Mouse (Mus musculus) midbrain, embryonic 14.5 days (tissue): Measurements from ENCODE around the gene Lbhd2. TPM values are rescaled to one million over a fixed set of nuclear protein-coding genes. Genes with fewer than 3 reads are reported as not detected.

Experiments
- ATAC-seq: fragments of 200-750 bp; cut with Nextera tagmentation; 2 replicates; pipeline ENCODE4 v1.8.0; 2017; ENCODE audit warnings: moderate number of reproducible peaks, moderate library complexity; ENCODE audit not compliant: low FRiP score, low TSS enrichment
- DNase-seq: peaks from one replicate; pipeline ENCODE4 v3.0.0-alpha.2; 2015
- H3K27ac ChIP-seq: fragments of 300-500 bp; sonication (generic); replicated peaks from 2 replicates; pipeline ENCODE4 v1.5.1; 2014; ENCODE audit warnings: mild to moderate bottlenecking, low read depth, low read length, moderate library complexity
- H3K27me3 ChIP-seq: fragments of 300-500 bp; sonication (generic); 2 replicates; pipeline ENCODE4 v1.6.1; 2014; ENCODE audit warnings: low read length, control low read depth, mixed read lengths; ENCODE audit not compliant: control insufficient read depth, insufficient read depth
- H3K36me3 ChIP-seq: fragments of 300-500 bp; sonication (generic); 2 replicates; pipeline ENCODE4 v1.6.1; 2014; ENCODE audit warnings: low read length, control low read depth; ENCODE audit not compliant: control insufficient read depth, insufficient read depth
- H3K4me1 ChIP-seq: fragments of 300-500 bp; sonication (generic); 2 replicates; pipeline ENCODE4 v1.6.1; 2014; ENCODE audit warnings: mild to moderate bottlenecking, antibody characterized with exemption, low read length, control low read depth; ENCODE audit not compliant: control insufficient read depth, insufficient read depth
- H3K4me2 ChIP-seq: fragments of 300-500 bp; sonication (generic); 2 replicates; pipeline ENCODE4 v1.6.1; 2014; ENCODE audit warnings: mild to moderate bottlenecking, low read length, moderate library complexity
- H3K4me3 ChIP-seq: fragments of 300-500 bp; sonication (generic); replicated peaks from 2 replicates; pipeline ENCODE4 v1.5.1; 2014; ENCODE audit warnings: low read depth, low read length
- H3K9ac ChIP-seq: fragments of 300-500 bp; sonication (generic); replicated peaks from 2 replicates; pipeline ENCODE4 v1.6.1; 2014; ENCODE audit warnings: mild to moderate bottlenecking, low read length, moderate library complexity
- H3K9me3 ChIP-seq: fragments of 300-500 bp; sonication (generic); 2 replicates; pipeline ENCODE4 v1.6.1; 2016; ENCODE audit warnings: low read length, control low read depth, mixed read lengths; ENCODE audit not compliant: control insufficient read depth
- WGBS: fragments of 180-500 bp; shearing (Covaris S2); extraction: QIAGEN DNeasy Blood & Tissue Kit; methylation state at CpG from one replicate; pipeline ENCODE4 v1.1.7; 2014; 5-methylcytosine and 5-hydroxymethylcytosine counted together
- polyA plus RNA-seq: library from polyadenylated mRNA; unstranded; fragments of >200 nt; fragmentation: Nextera tagmentation; extraction: Ambion mirVana; gene quantifications from 2 replicates; pipeline ENCODE4 v1.2.1, GENCODE M21; 2014

The Lbhd2 gene
- polyA plus RNA-seq, 1 experiment from 2014 or later, result 2.0 TPM

GRCm38 (mm10) chr12:111432751-111433331 lies 26.2 kb downstream of the Lbhd2 start:
- Histone ChIP-seq H3K4me1 (peaks cover 22% of the 10 kb centered on the region), H3K9ac (no peak overlapping the region), H3K27ac (no peak overlapping the region), H3K9me3 (no peaks in the 10 kb centered on the region), H3K4me3 (no peak overlapping the region), H3K27me3 (peaks cover 41% of the 10 kb centered on the region), H3K36me3 (no peaks in the 10 kb centered on the region), H3K4me2 (no peak overlapping the region)
- DNase-seq, result no peak
- whole genome bisulfite sequencing, result 72% methylated on average over 4 of the region's 5 CpGs
- no peak for ATAC-seq

GRCm38 (mm10) chr12:111434164-111434744 lies 27.6 kb downstream of the Lbhd2 start:
- Histone ChIP-seq H3K4me3 (no peak overlapping the region), H3K27ac (peak overlapping the region; percentile 52; the same call in 1 of the 2 replicates), H3K36me3 (no peaks in the 10 kb centered on the region), H3K4me2 (0 out of 2 replicates have a peak overlapping the region, but pooled peaks have one; percentile 21), H3K9me3 (no peaks in the 10 kb centered on the region), H3K9ac (no peak overlapping the region), H3K4me1 (peaks cover 15% of the 10 kb centered on the region), H3K27me3 (peaks cover 27% of the 10 kb centered on the region)
- DNase-seq, result peak; percentile 80
- 26% methylated on average over 7 of the region's 7 CpGs for WGBS
- ATAC-seq, result peak; percentile 64; the same call in 1 of the 2 replicates

- WGBS, result 54% methylated on average over 8 of the region's 8 CpGs
- Histone ChIP-seq H3K4me1 (peaks cover 13% of the 10 kb centered on the region), H3K27ac (peak overlapping the region; percentile 52), H3K4me2 (0 out of 2 replicates have a peak overlapping the region, but pooled peaks have one; percentile 21), H3K36me3 (no peaks in the 10 kb centered on the region), H3K9ac (no peak overlapping the region), H3K9me3 (no peaks in the 10 kb centered on the region), H3K4me3 (no peak overlapping the region), H3K27me3 (peaks cover 23% of the 10 kb centered on the region)
- no peak for DNase-seq
- no peak for ATAC-seq
These were observed 28.2 kb downstream of the Lbhd2 start for GRCm38 (mm10) chr12:111434745-111435327.

GRCm38 (mm10) chr12:111436170-111436569 lies 29.6 kb downstream of the Lbhd2 start:
- Histone ChIP-seq H3K36me3 (no peaks in the 10 kb centered on the region), H3K27ac (no peak overlapping the region), H3K27me3 (peaks cover 10% of the 10 kb centered on the region), H3K4me2 (no peak overlapping the region), H3K9me3 (no peaks in the 10 kb centered on the region), H3K9ac (no peak overlapping the region), H3K4me3 (no peak overlapping the region), H3K4me1 (peaks cover 12% of the 10 kb centered on the region; the same call in 1 of the 2 replicates)
- ATAC-seq (no peak), DNase-seq (no peak)
- WGBS, result 95% methylated on average over 3 of the region's 3 CpGs

GRCm38 (mm10) chr12:111436640-111437039 lies 30.0 kb downstream of the Lbhd2 start:
- Histone ChIP-seq H3K4me2 (no peak overlapping the region), H3K9ac (no peak overlapping the region), H3K4me3 (no peak overlapping the region), H3K9me3 (no peaks in the 10 kb centered on the region), H3K27ac (no peak overlapping the region), H3K27me3 (peaks cover 10% of the 10 kb centered on the region; the same call in 1 of the 2 replicates), H3K36me3 (no peaks in the 10 kb centered on the region), H3K4me1 (peaks cover 12% of the 10 kb centered on the region; the same call in 1 of the 2 replicates)
- 77% methylated on average over 8 of the region's 8 CpGs for WGBS
- DNase-seq (no peak), ATAC-seq (no peak)

GRCm38 (mm10) chr12:111437222-111437900 lies 30.8 kb downstream of the Lbhd2 start:
- WGBS, result 71% methylated on average over 5 of the region's 5 CpGs
- Histone ChIP-seq H3K4me2 (no peak overlapping the region), H3K27ac (no peak overlapping the region), H3K9ac (no peak overlapping the region), H3K9me3 (no peaks in the 10 kb centered on the region), H3K4me3 (no peak overlapping the region), H3K4me1 (peaks cover 15% of the 10 kb centered on the region; the same call in 1 of the 2 replicates), H3K27me3 (peaks cover 15% of the 10 kb centered on the region), H3K36me3 (no peaks in the 10 kb centered on the region)
- DNase-seq, result no peak
- ATAC-seq, result no peak

GRCm38 (mm10) chr12:111438850-111439249 lies 32.2 kb downstream of the Lbhd2 start:
- ATAC-seq, result no peak
- Histone ChIP-seq H3K27me3 (peaks cover 27% of the 10 kb centered on the region), H3K27ac (no peak overlapping the region)

GRCm38 (mm10) chr12:111440701-111441373 lies 34.2 kb downstream of the Lbhd2 start:
- Histone ChIP-seq H3K4me3 (no peak overlapping the region), H3K4me2 (no peak overlapping the region), H3K4me1 (peaks cover 8% of the 10 kb centered on the region; the same call in 1 of the 2 replicates), H3K36me3 (no peaks in the 10 kb centered on the region), H3K27me3 (peaks cover 47% of the 10 kb centered on the region), H3K9me3 (no peaks in the 10 kb centered on the region), H3K27ac (no peak overlapping the region), H3K9ac (no peak overlapping the region)
- 95% methylated on average over 9 of the region's 9 CpGs for WGBS
- ATAC-seq (no peak), DNase-seq (no peak)

More at GRCm38 (mm10) chr12:111438850-111439249, 32.2 kb downstream of the Lbhd2 start:
- Histone ChIP-seq H3K36me3 (no peaks in the 10 kb centered on the region), H3K9ac (no peak overlapping the region), H3K4me1 (peaks cover 19% of the 10 kb centered on the region; the same call in 1 of the 2 replicates), H3K4me3 (no peak overlapping the region), H3K9me3 (no peaks in the 10 kb centered on the region), H3K4me2 (no peak overlapping the region)
- WGBS, result 82% methylated on average over 6 of the region's 6 CpGs
- no peak for DNase-seq
